Mouse (Mus musculus): ENCODE results near the gene Slc34a1. TPM values are rescaled to one million over a fixed set of nuclear protein-coding genes. Genes with fewer than 3 reads are reported as not detected.
"Not testable (repeated sequence)": the region's sequence is repeated elsewhere in the genome, so short reads cannot be mapped to it uniquely, and the experiment has no call there.

The Slc34a1 gene
- polyA plus RNA-seq, 1 experiment from 2014 or later: not detected

DNA sequence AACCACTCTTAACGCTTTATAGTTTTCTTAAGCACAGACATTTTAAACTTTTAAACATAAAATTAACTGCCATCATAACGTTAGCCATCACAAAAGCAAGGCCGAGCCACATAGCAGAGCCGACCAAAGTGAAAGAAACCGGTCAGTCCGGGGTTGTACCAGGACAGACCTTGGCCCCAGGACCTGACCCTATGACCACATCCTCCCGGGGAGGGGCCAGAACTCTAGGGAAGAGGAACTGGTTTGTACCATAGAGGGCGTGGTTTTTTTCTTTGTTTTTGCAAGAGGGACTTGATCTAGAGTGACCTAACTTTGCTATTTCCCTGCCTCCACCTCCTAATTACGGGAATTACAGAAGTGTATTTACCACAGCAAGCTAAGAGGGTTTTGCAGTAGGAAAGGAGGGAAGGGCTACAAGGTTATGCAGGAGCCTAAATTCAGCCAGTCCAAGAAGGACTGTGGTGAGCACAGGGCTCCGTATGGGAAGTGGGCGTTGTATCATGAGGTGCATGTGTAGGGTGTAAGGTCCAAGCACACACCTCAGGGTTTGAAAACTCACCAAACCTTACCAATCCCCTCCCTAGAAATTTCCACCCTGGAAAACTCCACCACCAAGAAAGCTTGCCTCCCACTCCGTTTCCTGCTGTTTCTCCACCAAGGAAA, 31.4 kb downstream of the Slc34a1 start:
- H3K4me3 ChIP-seq (replicated peaks): no peak overlapping the region
- no peaks in the 10 kb centered on the region for H3K27me3 ChIP-seq
- 78% methylated on average over 12 of the region's 12 CpGs for WGBS
- no peak overlapping the region for H3K4me2 ChIP-seq
- no peaks in the 10 kb centered on the region for H3K9me3 ChIP-seq
- no peak for ATAC-seq (ENCODE audit: low FRiP score)
- no peak overlapping the region for H3K27ac ChIP-seq
- no peak overlapping the region for H3K9ac ChIP-seq
- H3K4me1 ChIP-seq: no peaks in the 10 kb centered on the region
- H3K36me3 ChIP-seq (replicated peaks): no peaks in the 10 kb centered on the region

DNA sequence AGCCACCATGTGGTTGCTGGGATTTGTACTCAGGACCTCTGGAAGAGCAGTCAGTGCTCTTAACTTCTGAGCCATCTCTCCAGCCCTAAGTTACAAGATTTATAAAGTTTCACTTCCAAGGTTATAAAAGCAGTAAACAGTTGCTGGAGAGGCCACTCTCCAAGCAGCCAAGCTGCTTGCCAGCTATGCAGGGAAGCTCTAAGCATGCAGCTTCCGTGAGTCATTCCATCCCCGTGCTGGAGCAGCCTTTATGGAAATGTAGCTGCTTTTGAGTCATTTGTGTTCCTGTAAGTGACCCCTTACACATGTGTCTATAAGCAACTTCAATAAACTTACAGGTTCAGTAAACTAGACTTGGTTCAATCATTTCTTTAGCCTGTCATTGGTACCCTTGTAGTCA, 32.6 kb downstream of the Slc34a1 start:
- Histone ChIP-seq H3K27me3 (no peaks in the 10 kb centered on the region), H3K4me1 (no peaks in the 10 kb centered on the region), H3K9ac (no peak overlapping the region), H3K27ac (no peak overlapping the region), H3K4me2 (no peak overlapping the region), H3K4me3 (replicated peaks) (no peak overlapping the region), H3K36me3 (replicated peaks) (no peaks in the 10 kb centered on the region), H3K9me3 (no peaks in the 10 kb centered on the region)
- ATAC-seq (ENCODE audit: low FRiP score): no peak
- 80% methylated on average over 2 of the region's 2 CpGs for WGBS

GRCm38 (mm10) chr13:55431889-55432685, 34.1 kb downstream of the Slc34a1 start:
- ATAC-seq (ENCODE audit: low FRiP score): no peak
- Histone ChIP-seq H3K27ac (no peak overlapping the region), H3K9ac (no peak overlapping the region), H3K9me3 (no peaks in the 10 kb centered on the region), H3K27me3 (no peaks in the 10 kb centered on the region), H3K4me3 (replicated peaks) (no peak overlapping the region), H3K4me1 (no peaks in the 10 kb centered on the region), H3K4me2 (no peak overlapping the region), H3K36me3 (replicated peaks) (no peaks in the 10 kb centered on the region)
- WGBS: 81% methylated on average over 10 of the region's 10 CpGs

DNA sequence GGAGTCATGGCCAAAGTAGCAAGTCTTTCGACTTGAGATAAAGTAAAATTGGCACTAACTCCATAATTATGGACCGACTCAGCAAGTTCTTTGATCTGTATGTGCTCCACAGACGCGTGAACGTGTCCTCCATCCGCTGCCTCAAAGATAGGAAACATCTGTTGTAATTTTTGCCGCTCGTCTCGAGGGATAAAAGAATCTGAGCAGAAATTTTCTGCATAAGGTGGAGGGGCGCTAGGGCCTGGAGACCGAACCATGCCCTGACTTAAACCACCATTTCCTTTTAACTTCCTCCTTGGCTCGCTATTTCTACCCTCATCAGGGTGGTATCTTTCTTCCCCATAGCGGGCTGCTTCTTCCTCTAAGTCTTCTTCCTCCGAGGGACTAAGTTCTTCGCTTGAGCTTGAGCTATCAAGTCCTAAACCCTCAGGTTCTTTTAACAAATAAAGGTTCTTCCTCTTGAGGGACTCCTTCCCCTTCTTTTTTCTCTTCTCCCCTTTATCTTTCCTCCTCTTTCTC, 39.2 kb downstream of the Slc34a1 start:
- H3K4me3 ChIP-seq (replicated peaks); H3K9me3 ChIP-seq; H3K9ac ChIP-seq; H3K4me1 ChIP-seq; H3K4me2 ChIP-seq; ATAC-seq (ENCODE audit: low FRiP score); H3K27me3 ChIP-seq; H3K27ac ChIP-seq; H3K36me3 ChIP-seq (replicated peaks): not testable (repeated sequence)
- WGBS: 86% methylated on average over 15 of the region's 15 CpGs

DNA sequence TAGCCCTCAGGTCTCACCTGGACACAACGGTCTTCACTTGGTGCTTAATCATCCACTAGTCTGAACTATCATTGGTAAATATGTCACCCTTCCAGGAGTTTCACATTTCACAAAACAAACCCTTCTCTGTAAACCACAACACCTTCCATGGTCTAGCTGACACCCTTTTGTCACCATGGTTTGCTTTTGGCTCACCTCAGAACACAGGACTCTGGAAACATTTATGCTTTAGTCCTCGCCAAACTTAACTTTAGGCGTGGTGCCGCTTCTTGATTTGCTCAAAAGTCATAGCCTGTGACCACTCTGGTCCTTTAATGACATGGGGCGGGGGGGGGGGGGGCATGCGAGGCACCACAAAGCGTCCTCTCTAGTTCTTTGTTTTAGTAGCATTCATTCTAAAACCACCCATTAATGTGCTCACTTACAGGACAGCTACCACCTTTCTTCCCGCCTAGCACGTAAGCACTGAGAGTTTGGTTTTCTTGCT, 45.9 kb downstream of the Slc34a1 start:
- Histone ChIP-seq H3K36me3 (replicated peaks) (0 out of 2 replicates have a peak, but pooled peaks cover under 1% of the 10 kb centered on the region), H3K4me3 (replicated peaks) (peak overlapping the region; percentile 80), H3K4me2 (peak overlapping the region; percentile 66), H3K9me3 (no peaks in the 10 kb centered on the region), H3K9ac (peak overlapping the region; percentile 61), H3K4me1 (peaks cover 28% of the 10 kb centered on the region), H3K27me3 (no peaks in the 10 kb centered on the region), H3K27ac (no peak overlapping the region; the same call in 1 of the 2 replicates)
- WGBS: 40% methylated on average over 9 of the region's 9 CpGs
- ATAC-seq (ENCODE audit: low FRiP score): no peak

GRCm38 (mm10) chr13:55444286-55444936, 46.4 kb downstream of the Slc34a1 start:
- Histone ChIP-seq H3K36me3 (replicated peaks) (peaks cover 6% of the 10 kb centered on the region; the same call in 1 of the 2 replicates), H3K4me1 (peaks cover 28% of the 10 kb centered on the region), H3K9me3 (no peaks in the 10 kb centered on the region), H3K27me3 (no peaks in the 10 kb centered on the region), H3K9ac (peak overlapping the region; percentile 61), H3K27ac (peak overlapping the region; percentile 94), H3K4me3 (replicated peaks) (peak overlapping the region; percentile 80), H3K4me2 (peak overlapping the region; percentile 66)
- peak; percentile 70 for ATAC-seq (ENCODE audit: low FRiP score)
- under 1% methylated on average over 33 of the region's 33 CpGs for WGBS

- Histone ChIP-seq H3K9me3 (no peaks in the 10 kb centered on the region), H3K36me3 (replicated peaks) (peaks cover 11% of the 10 kb centered on the region), H3K4me1 (peaks cover 28% of the 10 kb centered on the region), H3K9ac (peak within 1 kb of the TSS; percentile 96), H3K4me3 (replicated peaks) (peak within 1 kb of the TSS; percentile 80), H3K27me3 (no peaks in the 10 kb centered on the region), H3K4me2 (peak within 1 kb of the TSS; percentile 66), H3K27ac (peak within 1 kb of the TSS; percentile 94)
- ATAC-seq (ENCODE audit: low FRiP score): peak; percentile 97
- WGBS: under 1% methylated on average over 25 of the region's 35 CpGs
These were observed 46.9 kb downstream of the Slc34a1 start, which contains the start of gene Grk6 for GRCm38 (mm10) chr13:55444937-55445315. Gene Grk6 (plus strand): TSS chr13:55445072.

DNA sequence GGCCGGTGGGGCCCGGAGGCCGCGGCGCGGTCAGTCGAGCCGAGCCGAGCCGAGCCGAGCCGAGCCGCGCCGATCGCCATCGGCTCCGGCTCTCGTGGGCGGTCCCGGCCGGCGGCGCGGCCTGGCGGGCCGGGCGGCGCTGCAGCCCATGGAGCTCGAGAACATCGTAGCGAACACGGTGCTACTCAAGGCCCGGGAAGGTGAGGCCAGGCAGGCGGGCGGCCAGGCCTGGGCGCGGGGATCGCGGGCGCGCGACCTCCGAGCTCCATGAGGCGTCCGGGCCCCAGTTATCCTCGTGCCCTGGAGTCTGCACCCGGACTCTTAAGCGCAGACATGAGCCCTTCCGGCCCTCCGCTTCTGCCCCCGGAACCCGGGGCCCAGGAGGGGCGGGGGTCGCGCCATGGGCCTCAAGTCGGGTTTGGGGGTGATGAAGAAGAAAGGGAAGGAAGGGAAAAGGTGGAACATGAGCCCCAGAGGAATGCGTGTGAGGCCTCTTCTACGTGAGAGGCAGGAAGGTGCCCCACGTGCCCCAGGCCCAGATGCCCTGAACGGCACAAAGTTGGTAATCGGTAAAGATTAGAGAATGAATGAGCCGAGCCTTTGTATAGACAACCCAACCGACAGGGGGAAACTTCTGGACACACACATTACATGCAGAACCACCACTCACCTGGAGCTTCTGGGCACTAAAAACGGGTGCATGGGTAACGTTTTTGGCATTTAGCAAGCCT, 47.5 kb downstream of the Slc34a1 start:
- peaks cover 28% of the 10 kb centered on the region for H3K4me1 ChIP-seq
- H3K9me3 ChIP-seq: no peaks in the 10 kb centered on the region
- WGBS: 2% methylated on average over 57 of the region's 66 CpGs
- H3K27ac ChIP-seq: peak overlapping the region; percentile 94
- peak overlapping the region; percentile 66 for H3K4me2 ChIP-seq
- peak overlapping the region; percentile 96 for H3K9ac ChIP-seq
- H3K36me3 ChIP-seq (replicated peaks): peaks cover 17% of the 10 kb centered on the region
- no peaks in the 10 kb centered on the region for H3K27me3 ChIP-seq
- ATAC-seq (ENCODE audit: low FRiP score): no peak
- H3K4me3 ChIP-seq (replicated peaks): peak overlapping the region; percentile 80

GRCm38 (mm10) chr13:55446483-55447105, 48.6 kb downstream of the Slc34a1 start:
- Histone ChIP-seq H3K27me3 (no peaks in the 10 kb centered on the region), H3K4me3 (replicated peaks) (peak overlapping the region; percentile 80), H3K9me3 (no peaks in the 10 kb centered on the region), H3K36me3 (replicated peaks) (peaks cover 28% of the 10 kb centered on the region), H3K4me2 (peak overlapping the region; percentile 66), H3K4me1 (peaks cover 28% of the 10 kb centered on the region), H3K27ac (no peak overlapping the region), H3K9ac (peak overlapping the region; percentile 96)
- no peak for ATAC-seq (ENCODE audit: low FRiP score)
- 83% methylated on average over 6 of the region's 6 CpGs for WGBS

DNA sequence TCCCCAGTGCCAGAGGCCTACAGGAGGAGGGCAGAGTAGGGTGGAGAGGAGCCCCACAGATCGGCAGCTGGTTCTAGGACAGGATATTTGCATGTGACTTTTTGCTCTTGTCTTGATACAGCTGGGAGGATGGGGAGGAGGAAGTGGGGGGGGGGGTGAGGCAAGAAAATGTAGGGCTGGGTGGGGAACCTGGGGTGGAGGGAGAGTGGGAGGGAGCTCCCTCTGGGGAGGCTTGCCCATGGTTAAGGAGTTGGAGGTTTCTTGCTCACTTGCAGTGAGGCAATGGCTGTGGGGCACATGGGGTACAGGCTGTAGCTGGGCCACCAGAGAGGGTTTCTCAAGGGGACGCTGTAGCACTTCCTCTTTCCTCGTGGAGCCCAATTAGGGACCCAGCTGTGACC, 49.6 kb downstream of the Slc34a1 start:
- Histone ChIP-seq H3K36me3 (replicated peaks) (peaks cover 38% of the 10 kb centered on the region), H3K27ac (no peak overlapping the region), H3K4me2 (no peak overlapping the region; the same call in 1 of the 2 replicates), H3K4me3 (replicated peaks) (no peak overlapping the region), H3K27me3 (no peaks in the 10 kb centered on the region), H3K4me1 (peaks cover 28% of the 10 kb centered on the region), H3K9me3 (no peaks in the 10 kb centered on the region), H3K9ac (no peak overlapping the region)
- ATAC-seq (ENCODE audit: low FRiP score): no peak
- WGBS: 58% methylated on average over 3 of the region's 3 CpGs

DNA sequence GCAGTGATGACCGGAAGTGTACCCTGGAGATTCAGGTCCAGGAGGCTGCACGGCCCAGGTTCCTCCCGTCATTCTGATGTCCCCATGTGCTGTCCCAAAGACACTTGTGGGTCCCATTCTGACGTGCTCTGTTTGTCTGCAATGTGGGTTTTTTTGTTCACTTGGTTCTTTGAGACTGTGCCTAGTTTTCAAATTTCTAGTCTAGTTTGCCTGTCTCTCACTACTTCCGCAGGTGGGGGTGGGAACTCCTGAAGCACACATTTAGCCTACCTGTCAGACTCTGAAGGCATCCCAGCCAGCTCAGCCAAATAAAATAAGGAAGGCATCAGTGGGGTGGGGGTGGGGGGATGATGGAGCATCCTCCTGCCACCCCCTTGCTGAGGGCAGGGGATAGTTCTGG, 50.1 kb downstream of the Slc34a1 start:
- no peaks in the 10 kb centered on the region for H3K27me3 ChIP-seq
- H3K36me3 ChIP-seq (replicated peaks): peaks cover 43% of the 10 kb centered on the region
- peaks cover 28% of the 10 kb centered on the region for H3K4me1 ChIP-seq
- WGBS: 93% methylated on average over 5 of the region's 5 CpGs
- no peak overlapping the region for H3K9ac ChIP-seq
- no peak for ATAC-seq (ENCODE audit: low FRiP score)
- H3K4me3 ChIP-seq (replicated peaks): no peak overlapping the region
- H3K27ac ChIP-seq: no peak overlapping the region
- no peak overlapping the region for H3K4me2 ChIP-seq
- H3K9me3 ChIP-seq: no peaks in the 10 kb centered on the region
